Mouse (Mus musculus): ENCODE results near the gene Stk19.

GRCm38 (mm10) chr17:34881683-34882310 lies 45.1 kb upstream of the Stk19 start, which contains the start of gene Gm20547:
- TF ChIP-seq CTCF (IDR thresholded peaks at IDR 0.05; ENCODE audit: borderline replicate concordance, insufficient read depth, low read length) (no peak), POLR2A (IDR thresholded peaks at IDR 0.05; ENCODE audit: low read depth, low read length) (no peak)

Data from embryonic fibroblast, embryonic 13.5 days (primary cell).